Mouse (Mus musculus) left cerebral cortex, postnatal 4 days (tissue): ENCODE data around the gene Ncoa4. TPM values are rescaled to one million over a fixed set of nuclear protein-coding genes. Genes with fewer than 3 reads are reported as not detected.
"Not testable (repeated sequence)": the region's sequence is repeated elsewhere in the genome, so short reads cannot be mapped to it uniquely, and the experiment has no call there.

ENCODE experiments used
- DNase-seq: peaks from one replicate; pipeline ENCODE4 v3.0.0-alpha.2; 2022
- intact Hi-C: fragments of 180-260 bp; cut with DNase I; formaldehyde crosslinking; loops from one replicate; pipeline ENCODE4 v1.15.1; 2025
- total RNA-seq, 2 experiments: library from RNA; stranded (reverse); gene quantifications; 2 replicates each; pipeline ENCODE4 v1.2.3; 2021

The Ncoa4 gene
- total RNA-seq = 10 to 100 TPM; 99.3 to 99.7 TPM

- intact Hi-C loops = no loop called here
These were observed at the start of gene Ncoa4 for GRCm38 (mm10) chr14:32159690-32160246. Ncoa4 (plus strand) TSS chr14:32159865.

GRCm38 (mm10) chr14:32112124-32112523 lies 47.5 kb upstream of the Ncoa4 start:
- DNase-seq, intact Hi-C loops: not testable (repeated sequence)

More at GRCm38 (mm10) chr14:32159690-32160246, at the start of gene Ncoa4:
- peak; percentile 98 for DNase-seq

- intact Hi-C loops = no loop called here
- no peak for DNase-seq
These were observed 38.4 kb upstream of the Ncoa4 start for GRCm38 (mm10) chr14:32120940-32121919.

- DNase-seq = no peak
- intact Hi-C loops = no loop called here
These were observed 37.7 kb upstream of the Ncoa4 start for GRCm38 (mm10) chr14:32121920-32122315.

GRCm38 (mm10) chr14:32124261-32124660 lies 35.4 kb upstream of the Ncoa4 start:
- no peak for DNase-seq
- intact Hi-C loops = no loop called here

GRCm38 (mm10) chr14:32125256-32125655 lies 34.4 kb upstream of the Ncoa4 start:
- intact Hi-C loops, DNase-seq: not testable (repeated sequence)

GRCm38 (mm10) chr14:32128409-32128808 lies 31.3 kb upstream of the Ncoa4 start:
- intact Hi-C loops = no loop called here
- no peak for DNase-seq

GRCm38 (mm10) chr14:32131836-32132235 lies 27.8 kb upstream of the Ncoa4 start:
- intact Hi-C loops = no loop called here
- no peak for DNase-seq

GRCm38 (mm10) chr14:32134293-32134692 lies 25.4 kb upstream of the Ncoa4 start:
- intact Hi-C loops = no loop called here
- no peak for DNase-seq

GRCm38 (mm10) chr14:32136467-32136866 lies 23.2 kb upstream of the Ncoa4 start:
- DNase-seq, intact Hi-C loops: not testable (repeated sequence)

GRCm38 (mm10) chr14:32140359-32140965 lies 19.2 kb upstream of the Ncoa4 start:
- intact Hi-C loops = no loop called here
- DNase-seq = no peak

GRCm38 (mm10) chr14:32141723-32142122 lies 17.9 kb upstream of the Ncoa4 start, which contains the start of gene Msmb:
Msmb (plus strand) TSS chr14:32142023.
- intact Hi-C loops = no loop called here
- DNase-seq = no peak

- DNase-seq = no peak
- intact Hi-C loops = no loop called here
These were observed 14.9 kb upstream of the Ncoa4 start for GRCm38 (mm10) chr14:32144734-32145133.

- intact Hi-C loops = no loop called here
These were observed 14.3 kb upstream of the Ncoa4 start for GRCm38 (mm10) chr14:32145401-32145800.

GRCm38 (mm10) chr14:32145809-32146511 lies 13.7 kb upstream of the Ncoa4 start:
- intact Hi-C loops = no loop called here
- no peak for DNase-seq

More at GRCm38 (mm10) chr14:32145401-32145800, 14.3 kb upstream of the Ncoa4 start:
- DNase-seq = no peak

- intact Hi-C loops = no loop called here
- no peak for DNase-seq
These were observed 13.1 kb upstream of the Ncoa4 start for GRCm38 (mm10) chr14:32146578-32146977.

GRCm38 (mm10) chr14:32150872-32151271 lies 8.8 kb upstream of the Ncoa4 start:
- intact Hi-C loops = no loop called here
- DNase-seq = no peak

GRCm38 (mm10) chr14:32152243-32152965 lies 7.3 kb upstream of the Ncoa4 start:
- DNase-seq = no peak
- intact Hi-C loops = no loop called here

- intact Hi-C loops = no loop called here
- no peak for DNase-seq
These were observed 6.5 kb upstream of the Ncoa4 start for GRCm38 (mm10) chr14:32153156-32153555.

- DNase-seq = no peak
- intact Hi-C loops = no loop called here
These were observed 4.9 kb upstream of the Ncoa4 start for GRCm38 (mm10) chr14:32154758-32155157.
